Mouse (Mus musculus): ENCODE results near the gene Dcakd.

GRCm38 (mm10) chr11:102992940-102993339 is 35.2 kb downstream of the Dcakd start:
- no peak for TF ChIP-seq POLR2A (IDR thresholded peaks at IDR 0.05; ENCODE audit: borderline replicate concordance, insufficient read depth, low read length)
- peak; percentile 80 for TF ChIP-seq CTCF (IDR thresholded peaks at IDR 0.05; ENCODE audit: borderline replicate concordance, insufficient read depth, low read depth, low read length)

Data from cerebellum, adult 2 months (tissue).